Mouse (Mus musculus): ENCODE data around the gene Il9r. TPM values are rescaled to one million over a fixed set of nuclear protein-coding genes. Genes with fewer than 3 reads are reported as not detected.

Gene Il9r
- polyA plus RNA-seq, 1 experiment from 2014 or later = not detected

GRCm38 (mm10) chr11:32236132-32236531 lies 36.1 kb upstream of the Il9r start:
- no peaks in the 10 kb centered on the region for H3K4me1 ChIP-seq
- H3K27ac ChIP-seq = no peak overlapping the region
- no peaks in the 10 kb centered on the region for H3K27me3 ChIP-seq (ENCODE audit: poor library complexity, severe bottlenecking)
- no peak for DNase-seq (ENCODE audit: extremely low spot score, low spot score)
- no peak overlapping the region for H3K4me3 ChIP-seq
- no peaks in the 10 kb centered on the region for H3K9me3 ChIP-seq
- peaks cover 99% of the 10 kb centered on the region for H3K36me3 ChIP-seq (replicated peaks)
- 91% methylated on average over 2 of the region's 2 CpGs for WGBS

- Histone ChIP-seq H3K4me1 (no peaks in the 10 kb centered on the region), H3K27me3 (ENCODE audit: poor library complexity, severe bottlenecking) (no peaks in the 10 kb centered on the region), H3K36me3 (replicated peaks) (peaks cover 99% of the 10 kb centered on the region), H3K9me3 (no peaks in the 10 kb centered on the region), H3K4me3 (no peak overlapping the region), H3K27ac (no peak overlapping the region)
- DNase-seq (ENCODE audit: extremely low spot score, low spot score) = no peak
- WGBS = 88% methylated on average over 3 of the region's 3 CpGs
These were observed 35.6 kb upstream of the Il9r start for GRCm38 (mm10) chr11:32235646-32236045.

GRCm38 (mm10) chr11:32234816-32235485 lies 34.9 kb upstream of the Il9r start:
- 90% methylated on average over 6 of the region's 6 CpGs for WGBS
- no peak overlapping the region for H3K27ac ChIP-seq
- H3K4me1 ChIP-seq = no peaks in the 10 kb centered on the region
- DNase-seq (ENCODE audit: extremely low spot score, low spot score) = no peak
- no peaks in the 10 kb centered on the region for H3K9me3 ChIP-seq
- H3K36me3 ChIP-seq (replicated peaks) = peaks cover 99% of the 10 kb centered on the region
- no peaks in the 10 kb centered on the region for H3K27me3 ChIP-seq (ENCODE audit: poor library complexity, severe bottlenecking)
- no peak overlapping the region for H3K4me3 ChIP-seq

GRCm38 (mm10) chr11:32233895-32234294 lies 33.8 kb upstream of the Il9r start:
- no peak overlapping the region for H3K27ac ChIP-seq
- H3K9me3 ChIP-seq = no peaks in the 10 kb centered on the region
- no peak overlapping the region for H3K4me3 ChIP-seq
- no peaks in the 10 kb centered on the region for H3K4me1 ChIP-seq
- 89% methylated on average over 3 of the region's 3 CpGs for WGBS
- H3K36me3 ChIP-seq (replicated peaks) = peaks cover 99% of the 10 kb centered on the region
- no peaks in the 10 kb centered on the region for H3K27me3 ChIP-seq (ENCODE audit: poor library complexity, severe bottlenecking)
- DNase-seq (ENCODE audit: extremely low spot score, low spot score) = no peak

- 86% methylated on average over 10 of the region's 10 CpGs for WGBS
These were observed 32.8 kb upstream of the Il9r start for GRCm38 (mm10) chr11:32232848-32233247.

GRCm38 (mm10) chr11:32231125-32231524 lies 31.0 kb upstream of the Il9r start:
- no peak for DNase-seq (ENCODE audit: extremely low spot score, low spot score)
- peaks cover 15% of the 10 kb centered on the region for H3K4me1 ChIP-seq
- no peak overlapping the region for H3K4me3 ChIP-seq
- WGBS = 87% methylated on average over 2 of the region's 2 CpGs
- no peaks in the 10 kb centered on the region for H3K27me3 ChIP-seq (ENCODE audit: poor library complexity, severe bottlenecking)
- no peaks in the 10 kb centered on the region for H3K9me3 ChIP-seq
- H3K27ac ChIP-seq = no peak overlapping the region
- H3K36me3 ChIP-seq (replicated peaks) = peaks cover 82% of the 10 kb centered on the region

More at GRCm38 (mm10) chr11:32232848-32233247, 32.8 kb upstream of the Il9r start:
- Histone ChIP-seq H3K36me3 (replicated peaks) (peaks cover 99% of the 10 kb centered on the region), H3K9me3 (no peaks in the 10 kb centered on the region), H3K4me3 (no peak overlapping the region), H3K27ac (no peak overlapping the region), H3K27me3 (ENCODE audit: poor library complexity, severe bottlenecking) (no peaks in the 10 kb centered on the region), H3K4me1 (no peaks in the 10 kb centered on the region)
- DNase-seq (ENCODE audit: extremely low spot score, low spot score) = no peak

GRCm38 (mm10) chr11:32230220-32230619 lies 30.1 kb upstream of the Il9r start:
- Histone ChIP-seq H3K9me3 (no peaks in the 10 kb centered on the region), H3K27me3 (ENCODE audit: poor library complexity, severe bottlenecking) (no peaks in the 10 kb centered on the region), H3K4me1 (peaks cover 24% of the 10 kb centered on the region), H3K36me3 (replicated peaks) (peaks cover 73% of the 10 kb centered on the region), H3K4me3 (no peak overlapping the region), H3K27ac (no peak overlapping the region)
- WGBS = 90% methylated on average over 4 of the region's 4 CpGs
- no peak for DNase-seq (ENCODE audit: extremely low spot score, low spot score)

- peaks cover 54% of the 10 kb centered on the region for H3K36me3 ChIP-seq (replicated peaks)
These were observed 28.3 kb upstream of the Il9r start for GRCm38 (mm10) chr11:32228292-32228845.

GRCm38 (mm10) chr11:32227555-32227954 lies 27.5 kb upstream of the Il9r start:
- no peak for DNase-seq (ENCODE audit: extremely low spot score, low spot score)
- H3K27ac ChIP-seq = peak overlapping the region; percentile 93; the same call in 1 of the 2 replicates
- H3K9me3 ChIP-seq = no peaks in the 10 kb centered on the region
- 88% methylated on average over 9 of the region's 9 CpGs for WGBS
- peak overlapping the region; percentile 82 for H3K4me3 ChIP-seq
- H3K36me3 ChIP-seq (replicated peaks) = peaks cover 46% of the 10 kb centered on the region
- peaks cover 42% of the 10 kb centered on the region for H3K4me1 ChIP-seq
- peaks cover 20% of the 10 kb centered on the region for H3K27me3 ChIP-seq (ENCODE audit: poor library complexity, severe bottlenecking)

More at GRCm38 (mm10) chr11:32228292-32228845, 28.3 kb upstream of the Il9r start:
- Histone ChIP-seq H3K4me3 (no peak overlapping the region), H3K4me1 (peaks cover 34% of the 10 kb centered on the region), H3K27ac (no peak overlapping the region), H3K27me3 (ENCODE audit: poor library complexity, severe bottlenecking) (peaks cover 12% of the 10 kb centered on the region), H3K9me3 (no peaks in the 10 kb centered on the region)
- 88% methylated on average over 3 of the region's 3 CpGs for WGBS
- no peak for DNase-seq (ENCODE audit: extremely low spot score, low spot score)

GRCm38 (mm10) chr11:32227041-32227440 lies 27.0 kb upstream of the Il9r start:
- H3K36me3 ChIP-seq (replicated peaks) = peaks cover 41% of the 10 kb centered on the region
- peaks cover 25% of the 10 kb centered on the region for H3K27me3 ChIP-seq (ENCODE audit: poor library complexity, severe bottlenecking)
- peak overlapping the region; percentile 82 for H3K4me3 ChIP-seq
- 32% methylated on average over 1 of the region's 1 CpGs for WGBS
- no peak for DNase-seq (ENCODE audit: extremely low spot score, low spot score)
- peak overlapping the region; percentile 93 for H3K27ac ChIP-seq
- H3K9me3 ChIP-seq = no peaks in the 10 kb centered on the region
- H3K4me1 ChIP-seq = peaks cover 47% of the 10 kb centered on the region

- peak; percentile 85 for DNase-seq (ENCODE audit: extremely low spot score, low spot score)
- Histone ChIP-seq H3K27ac (peak within 1 kb of the TSS; percentile 93), H3K4me1 (peaks cover 55% of the 10 kb centered on the region), H3K9me3 (no peaks in the 10 kb centered on the region), H3K27me3 (ENCODE audit: poor library complexity, severe bottlenecking) (peaks cover 26% of the 10 kb centered on the region), H3K36me3 (replicated peaks) (peaks cover 33% of the 10 kb centered on the region), H3K4me3 (peak within 1 kb of the TSS; percentile 82)
- WGBS = 3% methylated on average over 47 of the region's 47 CpGs
These were observed 26.2 kb upstream of the Il9r start, which contains the start of gene Mpg for GRCm38 (mm10) chr11:32226124-32226871. Gene Mpg, plus strand, starts transcription at chr11:32226505.

- WGBS = 65% methylated on average over 7 of the region's 7 CpGs
- Histone ChIP-seq H3K27ac (peak overlapping the region; percentile 93), H3K4me3 (peak overlapping the region; percentile 82; the same call in 1 of the 2 replicates), H3K4me1 (peaks cover 63% of the 10 kb centered on the region), H3K27me3 (ENCODE audit: poor library complexity, severe bottlenecking) (peaks cover 31% of the 10 kb centered on the region), H3K36me3 (replicated peaks) (peaks cover 25% of the 10 kb centered on the region), H3K9me3 (no peaks in the 10 kb centered on the region)
- no peak for DNase-seq (ENCODE audit: extremely low spot score, low spot score)
These were observed 25.4 kb upstream of the Il9r start for GRCm38 (mm10) chr11:32225222-32226104.
